Mouse (Mus musculus): ENCODE data around the gene Cga. TPM values are rescaled to one million over a fixed set of nuclear protein-coding genes. Genes with fewer than 3 reads are reported as not detected.
"Not testable (repeated sequence)": the region's sequence is repeated elsewhere in the genome, so short reads cannot be mapped to it uniquely, and the experiment has no call there.

Gene Cga
- polyA plus RNA-seq, 1 experiment from 2014 or later, result not detected

- 78% methylated on average over 4 of the region's 4 CpGs for WGBS
- no peaks in the 10 kb centered on the region for H3K27me3 ChIP-seq (ENCODE audit: low read depth, poor library complexity, severe bottlenecking)
- no peak overlapping the region for H3K4me3 ChIP-seq
These were observed 7.6 kb downstream of the Cga start for GRCm38 (mm10) chr4:34901166-34901565.

GRCm38 (mm10) chr4:34901582-34901981 lies 8.0 kb downstream of the Cga start:
- not testable (repeated sequence) for H3K9me3 ChIP-seq (replicated peaks); H3K27ac ChIP-seq; H3K36me3 ChIP-seq; H3K27me3 ChIP-seq (ENCODE audit: low read depth, poor library complexity, severe bottlenecking); H3K4me3 ChIP-seq; H3K4me1 ChIP-seq; DNase-seq (ENCODE audit: low spot score)
- 77% methylated on average over 3 of the region's 3 CpGs for WGBS

More at GRCm38 (mm10) chr4:34901166-34901565, 7.6 kb downstream of the Cga start:
- no peaks in the 10 kb centered on the region for H3K36me3 ChIP-seq
- DNase-seq (ENCODE audit: low spot score), result no peak
- no peak overlapping the region for H3K27ac ChIP-seq
- no peaks in the 10 kb centered on the region for H3K9me3 ChIP-seq (replicated peaks)
- H3K4me1 ChIP-seq, result no peaks in the 10 kb centered on the region

- Histone ChIP-seq H3K9me3 (replicated peaks) (no peaks in the 10 kb centered on the region), H3K36me3 (no peaks in the 10 kb centered on the region), H3K27ac (no peak overlapping the region), H3K27me3 (ENCODE audit: low read depth, poor library complexity, severe bottlenecking) (no peaks in the 10 kb centered on the region), H3K4me3 (no peak overlapping the region), H3K4me1 (0 out of 2 replicates have a peak, but pooled peaks cover 2% of the 10 kb centered on the region)
- WGBS, result 61% methylated on average over 5 of the region's 5 CpGs
- no peak for DNase-seq (ENCODE audit: low spot score)
These were observed 11.8 kb downstream of the Cga start for GRCm38 (mm10) chr4:34905396-34905795.

- Histone ChIP-seq H3K4me1 (0 out of 2 replicates have a peak, but pooled peaks cover 2% of the 10 kb centered on the region), H3K27ac (no peak overlapping the region), H3K36me3 (no peaks in the 10 kb centered on the region), H3K9me3 (replicated peaks) (no peaks in the 10 kb centered on the region), H3K27me3 (ENCODE audit: low read depth, poor library complexity, severe bottlenecking) (no peaks in the 10 kb centered on the region), H3K4me3 (no peak overlapping the region)
- DNase-seq (ENCODE audit: low spot score), result no peak
- WGBS, result 77% methylated on average over 4 of the region's 4 CpGs
These were observed 12.6 kb downstream of the Cga start for GRCm38 (mm10) chr4:34906151-34906550.

GRCm38 (mm10) chr4:34907026-34907425 lies 13.4 kb downstream of the Cga start:
- H3K4me3 ChIP-seq, result no peak overlapping the region
- H3K36me3 ChIP-seq, result no peaks in the 10 kb centered on the region
- WGBS, result 44% methylated on average over 14 of the region's 14 CpGs
- no peak overlapping the region for H3K27ac ChIP-seq
- H3K4me1 ChIP-seq, result 0 out of 2 replicates have a peak, but pooled peaks cover 2% of the 10 kb centered on the region
- no peak for DNase-seq (ENCODE audit: low spot score)
- no peaks in the 10 kb centered on the region for H3K27me3 ChIP-seq (ENCODE audit: low read depth, poor library complexity, severe bottlenecking)
- H3K9me3 ChIP-seq (replicated peaks), result no peaks in the 10 kb centered on the region

GRCm38 (mm10) chr4:34908127-34908526 lies 14.5 kb downstream of the Cga start:
- DNase-seq (ENCODE audit: low spot score), result no peak
- H3K9me3 ChIP-seq (replicated peaks), result no peaks in the 10 kb centered on the region
- no peaks in the 10 kb centered on the region for H3K36me3 ChIP-seq
- no peak overlapping the region for H3K4me3 ChIP-seq
- 95% methylated on average over 7 of the region's 7 CpGs for WGBS
- no peak overlapping the region for H3K27ac ChIP-seq
- H3K27me3 ChIP-seq (ENCODE audit: low read depth, poor library complexity, severe bottlenecking), result no peaks in the 10 kb centered on the region
- 0 out of 2 replicates have a peak, but pooled peaks cover 2% of the 10 kb centered on the region for H3K4me1 ChIP-seq

GRCm38 (mm10) chr4:34911401-34911800 lies 17.8 kb downstream of the Cga start:
- whole genome bisulfite sequencing, result 57% methylated on average over 3 of the region's 3 CpGs
- H3K27me3 ChIP-seq (ENCODE audit: low read depth, poor library complexity, severe bottlenecking), result no peaks in the 10 kb centered on the region
- no peaks in the 10 kb centered on the region for H3K36me3 ChIP-seq
- H3K27ac ChIP-seq, result no peak overlapping the region
- no peaks in the 10 kb centered on the region for H3K9me3 ChIP-seq (replicated peaks)
- H3K4me3 ChIP-seq, result no peak overlapping the region
- DNase-seq (ENCODE audit: low spot score), result no peak
- H3K4me1 ChIP-seq, result 0 out of 2 replicates have a peak, but pooled peaks cover 2% of the 10 kb centered on the region

- Histone ChIP-seq H3K4me3 (no peak overlapping the region), H3K9me3 (replicated peaks) (no peaks in the 10 kb centered on the region), H3K27ac (no peak overlapping the region), H3K4me1 (peaks cover under 1% of the 10 kb centered on the region), H3K27me3 (ENCODE audit: low read depth, poor library complexity, severe bottlenecking) (no peaks in the 10 kb centered on the region), H3K36me3 (no peaks in the 10 kb centered on the region)
- no peak for DNase-seq (ENCODE audit: low spot score)
- WGBS, result 86% methylated on average over 3 of the region's 3 CpGs
These were observed 18.6 kb downstream of the Cga start for GRCm38 (mm10) chr4:34912171-34912570.

GRCm38 (mm10) chr4:34917400-34917799 lies 23.8 kb downstream of the Cga start:
- WGBS, result 53% methylated on average over 7 of the region's 7 CpGs
- H3K36me3 ChIP-seq, result no peaks in the 10 kb centered on the region
- no peaks in the 10 kb centered on the region for H3K27me3 ChIP-seq (ENCODE audit: low read depth, poor library complexity, severe bottlenecking)
- peaks cover 9% of the 10 kb centered on the region for H3K4me1 ChIP-seq
- H3K9me3 ChIP-seq (replicated peaks), result no peaks in the 10 kb centered on the region
- H3K4me3 ChIP-seq, result no peak overlapping the region
- peak overlapping the region; percentile 70; the same call in 1 of the 2 replicates for H3K27ac ChIP-seq
- peak; percentile 45 for DNase-seq (ENCODE audit: low spot score)

GRCm38 (mm10) chr4:34922177-34922870 lies 28.7 kb downstream of the Cga start:
- Histone ChIP-seq H3K4me3 (no peak overlapping the region), H3K27ac (no peak overlapping the region), H3K9me3 (replicated peaks) (no peaks in the 10 kb centered on the region), H3K27me3 (ENCODE audit: low read depth, poor library complexity, severe bottlenecking) (no peaks in the 10 kb centered on the region), H3K36me3 (no peaks in the 10 kb centered on the region), H3K4me1 (peaks cover 7% of the 10 kb centered on the region)
- no peak for DNase-seq (ENCODE audit: low spot score)
- 68% methylated on average over 6 of the region's 6 CpGs for WGBS

GRCm38 (mm10) chr4:34928386-34928785 lies 34.8 kb downstream of the Cga start:
- not testable (repeated sequence) for H3K4me1 ChIP-seq; H3K27ac ChIP-seq; H3K36me3 ChIP-seq; H3K9me3 ChIP-seq (replicated peaks); H3K4me3 ChIP-seq; DNase-seq (ENCODE audit: low spot score); H3K27me3 ChIP-seq (ENCODE audit: low read depth, poor library complexity, severe bottlenecking)
- WGBS, result 77% methylated on average over 7 of the region's 7 CpGs

GRCm38 (mm10) chr4:34941046-34941445 lies 47.5 kb downstream of the Cga start:
- DNase-seq (ENCODE audit: low spot score), result no peak
- H3K36me3 ChIP-seq, result no peaks in the 10 kb centered on the region
- no peaks in the 10 kb centered on the region for H3K27me3 ChIP-seq (ENCODE audit: low read depth, poor library complexity, severe bottlenecking)
- WGBS, result 92% methylated on average over 25 of the region's 25 CpGs
- no peak overlapping the region for H3K27ac ChIP-seq
- no peaks in the 10 kb centered on the region for H3K9me3 ChIP-seq (replicated peaks)
- H3K4me3 ChIP-seq, result no peak overlapping the region
- no peaks in the 10 kb centered on the region for H3K4me1 ChIP-seq

GRCm38 (mm10) chr4:34947181-34947580 lies 53.6 kb downstream of the Cga start:
- no peak overlapping the region for H3K4me3 ChIP-seq
- no peaks in the 10 kb centered on the region for H3K36me3 ChIP-seq
- no peaks in the 10 kb centered on the region for H3K9me3 ChIP-seq (replicated peaks)
- no peaks in the 10 kb centered on the region for H3K27me3 ChIP-seq (ENCODE audit: low read depth, poor library complexity, severe bottlenecking)
- H3K4me1 ChIP-seq, result no peaks in the 10 kb centered on the region
- no peak for DNase-seq (ENCODE audit: low spot score)
- no peak overlapping the region for H3K27ac ChIP-seq

GRCm38 (mm10) chr4:34953716-34954115 lies 60.1 kb downstream of the Cga start:
- no peaks in the 10 kb centered on the region for H3K9me3 ChIP-seq (replicated peaks)
- H3K4me3 ChIP-seq, result no peak overlapping the region
- no peaks in the 10 kb centered on the region for H3K4me1 ChIP-seq
- H3K27me3 ChIP-seq (ENCODE audit: low read depth, poor library complexity, severe bottlenecking), result no peaks in the 10 kb centered on the region
- H3K36me3 ChIP-seq, result no peaks in the 10 kb centered on the region
- DNase-seq (ENCODE audit: low spot score), result no peak
- H3K27ac ChIP-seq, result no peak overlapping the region
- WGBS, result 82% methylated on average over 10 of the region's 10 CpGs
